Mouse (Mus musculus) cerebellum, postnatal 36 days (tissue): ENCODE measurements around the gene Ccnb2.

ENCODE experiments used
- DNase-seq, 2 experiments: peaks; one replicate each; pipeline ENCODE4 v3.0.0; 2021 to 2022; ENCODE audit warnings: mixed read lengths in 2 of 2

Gene Ccnb2

DNA sequence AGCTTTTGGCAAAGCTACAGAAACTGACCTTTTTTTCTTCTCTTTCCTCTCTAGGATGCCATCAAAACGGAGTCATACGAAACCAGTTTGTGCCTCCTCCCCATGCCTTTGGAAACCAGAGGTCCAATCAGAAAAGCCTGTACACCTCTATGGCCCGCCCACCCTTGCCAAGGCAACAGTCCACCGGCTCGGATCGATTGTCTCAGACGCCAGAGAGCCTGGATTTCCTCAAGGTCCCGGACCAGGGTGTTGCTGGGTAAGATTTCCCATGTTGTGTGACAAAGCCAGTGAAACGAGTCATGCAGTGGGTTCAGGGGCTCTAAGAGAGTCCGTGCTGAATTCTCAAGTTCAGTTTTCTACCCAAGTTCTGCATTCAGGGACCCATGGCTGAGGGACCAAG, 37.6 kb downstream of the Ccnb2 start:
- no peak for DNase-seq

DNA sequence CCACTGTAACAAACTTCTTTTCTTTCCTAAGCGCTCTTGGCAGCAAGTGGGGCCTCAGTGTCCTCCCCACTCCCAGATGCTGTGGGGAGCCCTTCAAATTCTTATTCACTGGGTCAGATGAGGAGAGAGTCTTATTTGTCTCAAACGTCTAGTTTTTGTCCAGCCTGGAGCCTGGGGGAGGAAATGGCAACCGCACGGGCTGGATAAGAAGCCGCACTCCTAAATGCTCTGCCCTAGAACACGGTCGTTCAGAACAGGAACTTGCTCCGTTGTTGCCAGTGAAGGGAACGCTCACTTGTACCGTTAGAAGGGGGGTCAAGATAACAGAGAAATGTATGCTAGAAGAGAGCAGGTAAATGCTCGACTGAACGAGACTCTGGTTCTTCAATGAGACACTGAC, 39.3 kb downstream of the Ccnb2 start:
- no peak for DNase-seq

DNA sequence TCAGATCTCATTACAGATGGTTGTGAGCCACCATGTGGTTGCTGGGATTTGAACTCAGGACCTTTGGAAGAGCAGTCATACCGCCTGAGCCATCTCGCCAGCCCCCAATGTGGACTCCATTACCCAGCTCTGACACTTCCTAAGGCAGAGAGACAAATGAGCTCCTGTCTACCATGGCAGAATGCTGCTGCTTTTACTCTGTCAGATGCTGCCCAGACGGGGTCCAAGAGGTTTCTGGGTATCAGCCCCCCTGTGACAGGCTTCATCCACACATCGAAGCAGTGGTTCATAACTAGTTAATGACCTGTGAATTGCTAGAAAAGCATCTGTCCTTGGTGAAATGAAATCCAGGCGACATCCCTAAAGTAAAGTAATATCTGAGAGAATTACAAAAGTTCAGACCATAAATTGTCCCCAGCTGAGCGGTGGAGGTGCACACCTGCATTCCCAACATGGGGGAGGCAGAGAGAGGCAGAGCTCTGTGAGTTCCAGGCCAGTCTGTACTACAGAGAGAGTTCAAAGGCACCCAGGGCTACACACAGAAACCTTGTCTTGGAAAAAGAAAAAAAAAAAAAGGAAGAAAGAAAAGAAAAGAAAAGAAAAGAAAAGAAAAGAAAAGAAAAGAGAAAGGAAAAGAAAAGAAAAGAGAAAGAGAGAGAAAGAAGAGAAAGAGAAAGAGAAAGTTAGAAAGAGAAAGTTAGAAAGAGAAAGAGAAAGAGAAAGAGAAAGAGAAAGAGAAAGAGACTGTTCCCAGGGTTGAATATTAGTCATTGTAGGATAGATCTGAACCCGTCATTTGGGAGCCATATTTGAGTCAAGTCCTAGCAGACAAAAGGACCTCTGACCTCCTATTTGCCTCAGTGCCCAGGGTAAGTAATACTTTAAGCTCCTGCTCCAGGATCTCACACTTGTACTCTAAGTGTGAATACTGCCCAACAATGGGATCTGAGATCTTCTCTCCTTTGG, 41.6 kb downstream of the Ccnb2 start:
- no peak for DNase-seq

DNA sequence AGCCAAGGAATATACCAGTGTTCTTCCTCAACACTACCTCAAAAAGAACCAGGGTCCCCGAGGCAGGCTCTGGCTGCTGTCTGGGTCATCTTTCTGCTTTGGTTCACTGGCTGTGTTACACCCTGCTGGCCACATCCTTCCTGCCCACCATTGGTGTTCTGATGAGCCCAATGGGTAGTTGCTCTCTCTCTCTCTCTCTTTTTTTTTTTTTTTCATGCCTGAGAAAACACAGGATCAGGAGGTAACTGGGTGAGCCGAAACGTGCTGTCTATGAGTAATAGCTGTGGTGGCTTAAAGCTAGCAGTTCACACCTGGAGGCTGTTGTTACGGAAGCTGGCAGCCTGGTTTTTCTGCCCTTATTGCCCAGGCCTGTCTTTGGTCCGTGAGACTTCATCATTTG, 49.7 kb downstream of the Ccnb2 start:
- no peak for DNase-seq

DNA sequence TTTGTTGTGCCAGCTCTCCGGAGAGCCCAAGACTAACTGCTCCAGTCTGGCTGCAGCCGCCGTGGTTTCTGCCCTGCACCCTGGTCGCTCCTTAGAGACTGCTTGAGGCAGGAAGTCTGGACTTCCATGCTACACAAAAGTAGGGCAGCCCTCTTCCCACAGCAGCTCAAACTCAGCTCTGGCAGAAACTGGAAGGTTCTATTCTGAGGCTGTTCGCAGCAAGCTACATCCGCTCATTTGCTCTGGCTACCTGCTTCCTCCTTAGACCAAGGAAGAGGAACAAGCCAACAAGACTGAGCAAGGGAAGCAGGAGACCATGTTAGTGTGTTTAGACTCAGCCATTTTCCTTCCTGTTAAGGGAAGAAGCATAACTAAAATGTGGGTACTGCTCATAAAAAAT, 54.4 kb downstream of the Ccnb2 start:
- peak in 1 of 2 experiments; percentile 2 for DNase-seq

DNA sequence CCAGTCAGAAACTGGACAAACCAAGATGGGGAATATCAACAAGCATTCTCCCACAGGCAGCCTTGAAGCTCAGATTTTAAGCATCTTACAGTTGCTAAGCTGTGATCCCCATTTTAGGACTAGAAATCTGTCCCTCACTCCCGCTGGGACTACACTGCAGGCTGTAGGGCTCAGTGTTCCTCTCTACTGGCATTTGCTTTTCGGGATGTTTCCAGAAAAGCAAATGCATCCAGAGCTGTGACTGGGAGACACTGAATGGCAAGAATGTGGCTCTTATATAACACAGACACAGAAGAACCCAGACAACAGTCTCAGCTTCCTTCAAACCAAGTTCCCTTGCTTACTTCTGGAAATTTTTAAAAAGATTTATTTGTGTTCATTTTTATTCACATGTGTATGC, 55.4 kb downstream of the Ccnb2 start:
- DNase-seq = no peak

DNA sequence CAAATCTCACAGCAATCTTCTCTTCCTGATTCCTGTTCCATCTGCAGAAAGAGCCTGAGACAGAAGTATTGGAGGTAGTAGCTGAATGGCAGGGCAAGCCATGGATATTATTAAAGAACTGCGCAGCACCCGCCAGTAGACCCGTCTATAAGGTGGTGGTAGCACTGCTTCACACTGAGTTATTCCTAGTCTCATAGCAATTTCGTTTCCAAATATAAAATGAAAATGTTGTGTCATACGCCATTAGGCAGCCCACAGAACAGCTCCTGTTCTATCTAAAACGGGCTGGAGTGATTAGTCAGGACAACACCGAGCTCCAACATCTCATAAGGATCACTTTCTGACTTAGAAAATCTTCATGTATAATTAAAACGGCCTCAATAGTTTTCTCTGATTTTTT, 56.6 kb downstream of the Ccnb2 start:
- no peak for DNase-seq

DNA sequence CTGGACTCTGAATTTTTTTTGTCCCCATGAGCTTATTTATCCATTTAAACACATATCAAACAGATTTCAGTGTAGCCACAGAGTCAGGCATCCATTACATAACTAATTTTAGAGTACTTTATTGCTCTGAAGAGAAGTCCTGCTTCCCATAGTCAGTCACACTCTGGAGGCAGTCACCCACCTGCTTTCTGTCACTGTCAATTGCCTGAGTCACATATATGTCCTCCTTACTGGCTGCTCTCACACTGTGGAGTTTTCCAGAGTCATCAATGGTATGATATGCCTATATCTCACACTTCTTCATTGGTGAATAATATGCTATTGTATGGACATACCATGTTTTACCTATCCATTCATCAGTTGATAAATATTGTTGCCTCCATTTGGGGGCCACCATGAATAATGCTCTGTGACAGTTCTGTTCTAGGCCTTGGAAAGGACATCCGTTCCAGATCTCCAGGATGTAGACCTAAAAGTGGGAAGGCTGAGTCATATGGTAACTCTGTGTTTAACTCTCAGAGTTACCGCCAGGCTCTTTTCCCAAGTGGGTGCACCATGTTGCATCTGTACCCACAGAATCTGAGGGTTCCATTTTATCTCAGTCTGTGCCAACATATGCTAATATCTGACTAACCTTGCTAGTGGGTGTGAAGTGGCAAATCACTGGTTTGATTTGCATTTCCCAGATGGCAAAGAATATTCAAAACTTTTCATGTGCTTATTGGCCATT, 61.8 kb downstream of the Ccnb2 start:
- DNase-seq = no peak
